Mouse (Mus musculus) midbrain, embryonic 10.5 days (tissue): ENCODE data around the gene Osbpl7. TPM values are rescaled to one million over a fixed set of nuclear protein-coding genes. Genes with fewer than 3 reads are reported as not detected.

Experiments used
- DNase-seq: peaks from one replicate; pipeline ENCODE4 v3.0.0-alpha.2; 2017; ENCODE audit warnings: low spot score
- H3K27ac ChIP-seq: fragments of 300-500 bp; sonication (generic); replicated peaks from 2 replicates; pipeline ENCODE4 v1.5.1; 2016; ENCODE audit warnings: mild to moderate bottlenecking
- H3K27me3 ChIP-seq: fragments of 300-500 bp; sonication (generic); 2 replicates; pipeline ENCODE4 v1.6.1; 2016; ENCODE audit warnings: low read depth, mild to moderate bottlenecking; ENCODE audit not compliant: poor library complexity, severe bottlenecking
- H3K36me3 ChIP-seq: fragments of 300-500 bp; sonication (generic); 2 replicates; pipeline ENCODE4 v1.6.1; 2016; ENCODE audit warnings: mild to moderate bottlenecking, moderate library complexity
- H3K4me1 ChIP-seq: fragments of 300-500 bp; sonication (generic); 2 replicates; pipeline ENCODE4 v1.6.1; 2016
- H3K4me3 ChIP-seq: fragments of 300-500 bp; sonication (generic); 2 replicates; pipeline ENCODE4 v1.5.1; 2016; ENCODE audit warnings: mild to moderate bottlenecking, moderate library complexity
- H3K9me3 ChIP-seq: fragments of 300-500 bp; sonication (generic); replicated peaks from 2 replicates; pipeline ENCODE4 v1.6.1; 2016; ENCODE audit warnings: mild to moderate bottlenecking
- WGBS: fragments of 180-500 bp; shearing (Covaris S2); methylation state at CpG from one replicate; pipeline ENCODE4 v1.1.7; 2016; 5-methylcytosine and 5-hydroxymethylcytosine counted together
- polyA plus RNA-seq: library from polyadenylated mRNA; unstranded; fragments of >200 nt; fragmentation: Nextera tagmentation; extraction: Ambion mirVana; gene quantifications from 2 replicates; pipeline ENCODE4 v1.2.1, GENCODE M21; 2016

Osbpl7 gene
- polyA plus RNA-seq, 1 experiment from 2014 or later, result 8.4 TPM

DNA sequence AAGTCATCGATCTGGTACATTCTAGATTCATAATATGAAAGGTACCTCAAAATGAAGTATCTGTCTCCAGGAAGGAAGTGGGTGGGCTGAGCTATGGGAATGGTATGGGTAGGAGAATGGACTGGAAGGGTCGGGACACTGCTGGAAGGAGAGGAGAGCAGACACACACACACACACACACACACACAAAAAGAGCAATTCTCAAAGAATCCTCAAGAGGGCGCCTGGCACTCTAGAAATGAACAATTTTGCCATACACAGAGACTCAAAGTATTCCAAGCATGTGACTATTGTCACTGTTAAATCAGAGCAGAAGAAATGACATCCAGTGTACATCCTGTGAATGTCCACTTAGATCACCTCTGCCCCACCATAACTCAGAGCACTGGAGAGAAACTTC is 22.1 kb downstream of the Osbpl7 start:
- peaks cover 13% of the 10 kb centered on the region for H3K36me3 ChIP-seq

DNA sequence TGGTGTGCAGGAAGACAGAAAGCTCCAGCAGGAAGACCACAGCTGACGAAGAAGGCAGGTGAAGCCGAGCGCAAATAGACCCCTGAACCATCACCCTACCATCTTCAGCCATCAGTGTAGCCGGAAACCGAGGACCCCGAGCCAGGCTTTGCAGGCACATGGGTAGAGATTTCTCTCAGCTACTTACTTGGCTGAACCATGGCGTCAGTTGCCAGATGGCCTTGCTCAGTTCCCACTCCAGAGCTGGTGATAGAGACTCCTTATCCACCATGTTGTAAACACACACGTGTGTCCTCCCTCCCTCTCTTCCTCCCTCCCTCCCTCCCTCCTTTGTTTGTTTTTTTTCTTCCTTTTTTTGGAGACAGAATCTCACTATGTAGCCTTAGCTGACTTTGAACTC is 23.8 kb downstream of the Osbpl7 start:
- DNase-seq, result no peak
- Histone ChIP-seq H3K36me3 (no peaks in the 10 kb centered on the region), H3K9me3 (no peaks in the 10 kb centered on the region), H3K27me3 (no peaks in the 10 kb centered on the region), H3K27ac (no peak overlapping the region), H3K4me1 (no peaks in the 10 kb centered on the region), H3K4me3 (no peak overlapping the region)
- 83% methylated on average over 8 of the region's 8 CpGs for WGBS

More for the DNA sequence above, 22.1 kb downstream of the Osbpl7 start:
- Histone ChIP-seq H3K9me3 (no peaks in the 10 kb centered on the region), H3K27me3 (no peaks in the 10 kb centered on the region; the same call in 1 of the 2 replicates), H3K4me1 (no peaks in the 10 kb centered on the region), H3K27ac (no peak overlapping the region), H3K4me3 (no peak overlapping the region)
- peak; percentile 58 for DNase-seq
- WGBS, result 34% methylated on average over 3 of the region's 3 CpGs

DNA sequence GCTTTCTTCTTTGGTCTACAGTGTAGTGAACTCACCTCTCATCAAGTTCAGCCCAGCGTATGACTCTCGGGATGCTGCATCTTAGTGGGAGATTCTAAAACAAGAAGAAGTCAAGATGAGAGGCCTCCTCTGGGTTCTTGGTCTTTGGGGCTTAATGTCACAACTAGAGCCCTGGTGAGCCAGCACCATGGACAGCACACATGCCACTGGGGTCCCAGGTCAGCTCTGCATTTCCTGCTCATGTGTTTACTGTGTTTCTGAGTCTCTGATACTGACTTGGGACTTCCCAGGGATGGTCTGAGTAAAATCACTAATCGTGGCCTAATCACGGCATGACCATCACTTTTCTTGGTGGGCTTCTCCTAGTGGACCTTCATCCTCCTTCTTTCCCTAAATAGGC is 28.3 kb downstream of the Osbpl7 start:
- H3K9me3 ChIP-seq, result peaks cover 4% of the 10 kb centered on the region; the same call in 1 of the 2 replicates
- H3K4me1 ChIP-seq, result peaks cover 13% of the 10 kb centered on the region
- no peak for DNase-seq
- H3K27me3 ChIP-seq, result peaks cover 7% of the 10 kb centered on the region
- H3K4me3 ChIP-seq, result no peak overlapping the region
- no peaks in the 10 kb centered on the region for H3K36me3 ChIP-seq
- H3K27ac ChIP-seq, result no peak overlapping the region
- 55% methylated on average over 4 of the region's 4 CpGs for WGBS

DNA sequence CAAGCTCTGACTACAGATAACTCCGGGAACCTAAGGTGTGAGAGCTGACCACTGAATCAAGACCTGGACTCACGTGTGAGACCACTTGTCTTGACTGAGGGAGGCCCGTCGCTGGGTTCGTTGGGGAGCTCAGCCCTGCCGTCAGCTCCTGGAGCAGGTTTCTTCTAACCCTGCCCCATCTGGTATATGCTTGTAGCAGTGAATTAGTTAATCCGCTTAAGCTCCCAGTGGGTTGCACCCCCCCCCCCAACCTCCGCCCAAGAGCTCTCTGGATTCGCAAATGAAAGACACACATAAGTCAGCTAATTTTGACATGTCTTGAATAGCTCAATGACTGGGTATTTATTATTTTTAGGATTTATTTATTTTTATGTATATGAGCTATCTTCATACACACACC is 29.9 kb downstream of the Osbpl7 start:
- peaks cover 19% of the 10 kb centered on the region for H3K27me3 ChIP-seq
- H3K9me3 ChIP-seq, result peaks cover 4% of the 10 kb centered on the region; the same call in 1 of the 2 replicates
- WGBS, result 10% methylated on average over 9 of the region's 9 CpGs
- no peaks in the 10 kb centered on the region for H3K36me3 ChIP-seq
- no peak overlapping the region for H3K27ac ChIP-seq
- H3K4me1 ChIP-seq, result peaks cover 15% of the 10 kb centered on the region
- H3K4me3 ChIP-seq, result no peak overlapping the region
- no peak for DNase-seq

DNA sequence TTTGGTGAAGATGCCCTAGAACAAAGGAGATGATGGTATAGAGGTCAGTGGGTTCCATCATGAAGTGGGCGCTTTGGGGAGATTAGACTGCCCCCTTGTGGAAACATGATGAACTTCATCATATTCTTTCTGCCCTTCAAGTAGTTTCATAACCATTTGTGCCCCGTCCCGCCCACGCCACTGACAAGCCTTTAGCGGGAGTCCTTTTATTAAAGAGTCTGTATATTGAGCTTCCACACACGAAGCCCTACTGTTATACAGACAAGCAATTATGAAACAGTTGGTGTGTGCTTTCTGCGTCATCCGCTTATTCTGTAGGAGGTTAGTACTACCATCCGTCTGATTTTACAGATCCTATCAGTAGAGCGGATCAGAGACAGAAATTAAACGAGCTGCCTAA is 32.5 kb downstream of the Osbpl7 start:
- Histone ChIP-seq H3K36me3 (no peaks in the 10 kb centered on the region), H3K9me3 (peaks cover 12% of the 10 kb centered on the region; the same call in 1 of the 2 replicates), H3K27me3 (peaks cover 19% of the 10 kb centered on the region), H3K4me1 (peaks cover 15% of the 10 kb centered on the region), H3K4me3 (no peak overlapping the region), H3K27ac (no peak overlapping the region)
- WGBS, result 55% methylated on average over 11 of the region's 11 CpGs
- no peak for DNase-seq

DNA sequence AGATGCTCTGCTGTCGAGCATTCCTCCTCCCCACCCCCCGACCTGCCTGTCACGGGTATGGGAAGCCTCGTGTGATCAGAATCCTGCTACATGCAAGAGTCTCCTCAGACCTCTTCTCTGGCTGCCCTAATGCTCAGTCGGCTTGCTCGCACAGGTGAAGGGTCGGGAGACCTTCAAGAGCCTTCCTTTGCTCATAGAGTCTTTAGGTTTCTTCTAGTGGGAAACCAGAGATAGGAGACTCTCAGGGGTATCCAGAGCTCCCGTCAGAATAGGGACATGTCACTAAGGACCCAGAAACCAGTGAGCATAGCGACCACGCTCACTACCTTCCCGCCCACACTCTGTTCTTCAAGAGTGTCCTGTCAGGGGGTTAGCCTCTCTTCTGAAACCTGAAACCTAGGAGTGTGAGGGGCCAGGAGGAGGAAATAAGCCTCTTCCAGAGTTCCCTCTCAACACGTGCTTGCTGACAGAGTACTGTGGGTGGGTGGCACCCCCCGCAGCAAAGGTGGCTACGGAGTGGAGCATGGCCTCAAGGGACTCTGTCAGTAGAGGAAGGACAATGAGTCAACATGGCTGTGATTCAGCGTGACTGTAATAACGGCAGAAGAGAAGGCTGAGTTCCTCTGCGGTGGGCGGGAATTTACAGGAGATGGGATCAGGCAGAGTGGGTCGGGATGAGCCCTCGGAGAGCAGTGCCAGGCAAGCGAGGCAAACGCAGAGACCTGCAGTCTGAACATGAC is 33.1 kb downstream of the Osbpl7 start:
- Histone ChIP-seq H3K4me1 (peaks cover 15% of the 10 kb centered on the region), H3K27ac (no peak overlapping the region), H3K4me3 (no peak overlapping the region), H3K36me3 (no peaks in the 10 kb centered on the region), H3K27me3 (peaks cover 19% of the 10 kb centered on the region), H3K9me3 (peaks cover 12% of the 10 kb centered on the region; the same call in 1 of the 2 replicates)
- 51% methylated on average over 22 of the region's 22 CpGs for WGBS
- no peak for DNase-seq

DNA sequence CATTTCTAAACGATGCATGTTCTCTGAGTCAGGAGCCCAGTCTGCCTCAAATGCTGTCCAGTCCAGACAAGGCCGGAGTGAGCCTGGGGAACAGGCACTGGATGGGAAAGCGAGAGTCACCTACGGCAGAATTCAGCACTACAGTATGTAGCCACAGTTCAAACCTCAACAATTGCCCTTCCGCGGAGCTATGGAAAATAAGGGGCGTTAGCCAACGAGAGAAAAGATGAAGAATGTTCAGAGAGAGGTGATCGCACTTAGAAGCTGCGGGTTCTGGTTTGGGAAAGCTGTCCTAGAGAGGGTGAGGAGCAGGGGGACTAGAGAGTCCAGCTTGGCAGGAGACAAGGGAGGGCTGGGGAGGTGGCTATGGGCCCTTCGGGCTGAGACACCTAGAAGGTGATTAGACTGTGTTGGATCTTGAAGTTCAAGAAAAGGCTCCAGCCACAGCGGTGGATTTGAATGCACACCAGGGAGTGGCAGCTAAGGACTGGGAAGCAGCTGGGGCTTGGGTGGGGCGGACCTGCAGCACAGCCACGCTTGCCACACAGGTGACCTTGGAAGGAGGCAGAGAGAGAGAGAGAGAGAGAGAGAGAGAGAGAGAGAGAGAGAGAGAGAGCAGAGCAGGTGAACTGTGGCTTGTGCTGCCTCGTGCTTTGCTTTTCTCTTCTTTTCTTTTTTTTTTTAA is 34.5 kb downstream of the Osbpl7 start:
- Histone ChIP-seq H3K36me3 (no peaks in the 10 kb centered on the region), H3K9me3 (peaks cover 12% of the 10 kb centered on the region; the same call in 1 of the 2 replicates), H3K27me3 (peaks cover 19% of the 10 kb centered on the region), H3K27ac (no peak overlapping the region), H3K4me3 (no peak overlapping the region), H3K4me1 (peaks cover 13% of the 10 kb centered on the region)
- WGBS, result 86% methylated on average over 15 of the region's 15 CpGs
- DNase-seq, result no peak

DNA sequence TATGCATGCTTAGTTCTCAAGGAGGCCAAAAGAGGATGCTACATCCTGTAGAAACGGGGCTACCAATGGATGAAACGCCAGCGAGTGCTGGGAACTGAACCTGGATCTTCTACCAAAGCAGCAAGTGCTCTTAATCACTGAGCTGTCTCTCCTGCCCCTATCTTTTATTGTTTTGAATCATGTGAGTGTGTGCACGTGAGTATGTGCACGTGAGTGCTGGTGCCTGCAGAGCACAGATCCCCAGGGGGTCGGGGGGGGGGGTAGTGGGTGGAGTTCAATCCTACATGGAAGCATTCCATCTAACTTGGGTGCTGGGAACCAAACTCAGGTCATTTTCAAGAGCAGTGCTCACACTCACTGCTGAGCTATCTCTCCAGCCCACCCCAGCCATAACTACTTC is 35.9 kb downstream of the Osbpl7 start:
- peaks cover 12% of the 10 kb centered on the region; the same call in 1 of the 2 replicates for H3K9me3 ChIP-seq
- 71% methylated on average over 6 of the region's 6 CpGs for WGBS

DNA sequence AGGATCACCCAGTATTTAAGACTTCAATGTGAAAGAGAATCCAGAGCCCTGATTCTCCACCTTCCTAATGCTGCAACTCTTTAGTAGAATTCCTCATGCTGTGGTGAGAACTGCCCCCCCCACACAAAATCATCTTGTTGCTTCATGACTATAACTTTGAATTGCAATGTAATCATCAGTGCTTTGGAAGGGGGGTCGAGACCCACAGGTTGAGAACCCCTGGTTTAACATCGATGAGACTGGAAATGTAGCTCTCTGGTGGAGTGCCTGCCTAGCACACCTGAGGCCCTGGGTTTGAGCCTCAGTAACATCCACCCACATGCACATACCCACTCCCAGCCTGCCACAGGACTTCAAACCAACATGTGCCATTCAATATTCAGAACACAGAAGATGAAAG is 44.2 kb downstream of the Osbpl7 start:
- Histone ChIP-seq H3K36me3 (no peaks in the 10 kb centered on the region), H3K9me3 (no peaks in the 10 kb centered on the region), H3K27me3 (peaks cover 32% of the 10 kb centered on the region), H3K4me3 (no peak overlapping the region), H3K4me1 (peaks cover 6% of the 10 kb centered on the region), H3K27ac (no peak overlapping the region)
- 66% methylated on average over 2 of the region's 2 CpGs for WGBS
- DNase-seq, result no peak

More for the DNA sequence above, 35.9 kb downstream of the Osbpl7 start:
- Histone ChIP-seq H3K27me3 (peaks cover 19% of the 10 kb centered on the region), H3K4me3 (no peak overlapping the region), H3K27ac (no peak overlapping the region), H3K4me1 (peaks cover 9% of the 10 kb centered on the region; the same call in 1 of the 2 replicates), H3K36me3 (no peaks in the 10 kb centered on the region)
- DNase-seq, result no peak

DNA sequence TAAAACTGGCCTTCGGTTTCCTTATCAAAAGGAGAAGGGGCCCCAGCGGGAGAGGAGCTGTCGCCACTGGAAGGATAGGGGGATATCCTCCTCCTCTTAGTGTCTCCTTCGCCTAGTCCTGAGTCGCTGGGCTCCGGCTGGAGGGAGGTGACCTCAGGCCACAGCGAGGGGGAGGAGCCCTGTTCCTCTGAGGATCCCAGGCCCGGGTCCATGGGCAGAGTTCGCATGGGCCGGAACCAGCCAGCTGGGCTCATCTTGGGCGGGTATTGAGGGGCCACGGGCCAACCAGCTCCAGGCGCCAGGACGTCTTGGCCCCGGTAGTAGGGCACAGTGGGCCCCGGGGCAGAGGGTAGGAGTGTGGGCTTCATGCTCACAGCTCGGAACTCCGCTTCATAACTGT is 48.4 kb downstream of the Osbpl7 start:
- 31% methylated on average over 18 of the region's 18 CpGs for WGBS
- no peak for DNase-seq
- peaks cover 6% of the 10 kb centered on the region for H3K4me1 ChIP-seq
- H3K4me3 ChIP-seq, result peak overlapping the region; percentile 21; the same call in 1 of the 2 replicates
- peaks cover 48% of the 10 kb centered on the region for H3K27me3 ChIP-seq
- no peak overlapping the region for H3K27ac ChIP-seq
- H3K36me3 ChIP-seq, result no peaks in the 10 kb centered on the region
- no peaks in the 10 kb centered on the region for H3K9me3 ChIP-seq

DNA sequence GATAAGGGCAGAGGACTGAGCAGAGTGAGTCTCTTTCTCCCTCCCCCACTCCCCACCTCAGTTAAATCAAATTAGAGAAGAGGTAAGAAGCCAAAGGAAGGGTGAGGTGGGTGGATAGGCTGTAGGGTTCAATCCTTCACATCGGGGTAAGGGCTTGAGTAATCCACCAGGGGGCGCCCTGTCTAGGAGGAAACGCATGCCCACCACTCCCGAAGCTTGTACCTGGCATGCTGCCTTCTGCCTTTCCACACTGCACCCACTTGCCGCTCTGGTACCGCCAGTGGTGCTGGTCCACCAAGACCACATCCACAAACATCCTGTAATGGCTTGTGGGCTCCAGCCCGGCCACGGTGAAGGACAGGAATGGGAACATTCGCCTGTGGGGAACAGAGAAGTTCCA is 51.3 kb downstream of the Osbpl7 start:
- peaks cover 40% of the 10 kb centered on the region for H3K27me3 ChIP-seq
- H3K27ac ChIP-seq, result no peak overlapping the region

DNA sequence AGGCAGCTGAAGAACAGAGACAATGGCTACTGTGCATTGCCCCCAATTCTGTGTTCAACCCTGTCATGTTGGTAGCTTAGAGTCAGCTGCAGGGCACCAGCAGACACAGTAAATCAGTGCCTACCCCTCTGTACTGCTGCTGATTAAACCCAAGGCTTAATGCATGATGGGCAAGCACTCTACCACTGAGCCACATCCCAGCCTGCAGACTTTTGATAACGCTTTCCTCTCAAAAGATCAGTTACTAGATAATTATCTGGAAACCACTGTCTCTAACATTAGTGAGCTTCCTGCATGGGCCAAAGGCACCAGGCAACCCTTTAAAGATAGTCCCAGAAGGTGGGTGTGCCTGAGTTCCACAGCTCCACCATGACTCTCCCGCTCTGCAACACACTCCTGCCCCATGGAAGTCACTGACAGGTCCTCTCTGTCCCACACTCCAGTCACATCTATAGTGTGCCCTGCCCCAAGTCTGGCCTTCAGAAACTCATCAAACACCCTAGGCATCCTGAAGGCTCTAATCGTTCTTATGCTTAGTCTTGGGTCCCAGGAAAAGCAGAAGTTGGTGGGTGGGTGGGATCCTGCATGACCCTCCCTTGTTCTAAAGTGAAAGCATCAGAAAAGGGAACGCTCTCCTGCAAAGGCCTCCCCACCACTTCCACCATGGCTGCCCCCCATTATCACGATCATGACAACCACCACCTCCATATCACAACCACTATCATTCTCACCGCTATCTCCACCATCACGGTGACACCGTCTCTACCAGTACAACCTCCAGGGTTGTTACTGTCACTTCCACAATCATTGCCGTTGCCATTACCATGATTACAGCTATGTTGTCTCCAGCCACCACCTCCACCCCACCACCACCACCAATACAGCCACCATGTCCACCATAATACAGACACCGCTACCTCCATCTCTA is 53.0 kb downstream of the Osbpl7 start:
- WGBS, result 95% methylated on average over 10 of the region's 10 CpGs
- no peak for DNase-seq
- no peak overlapping the region for H3K27ac ChIP-seq
- no peaks in the 10 kb centered on the region for H3K9me3 ChIP-seq
- H3K4me3 ChIP-seq, result no peak overlapping the region
- H3K27me3 ChIP-seq, result peaks cover 28% of the 10 kb centered on the region
- H3K36me3 ChIP-seq, result no peaks in the 10 kb centered on the region
- peaks cover 6% of the 10 kb centered on the region for H3K4me1 ChIP-seq

More for the DNA sequence above, 51.3 kb downstream of the Osbpl7 start:
- H3K36me3 ChIP-seq, result no peaks in the 10 kb centered on the region
- H3K9me3 ChIP-seq, result no peaks in the 10 kb centered on the region
- no peak overlapping the region for H3K4me3 ChIP-seq
- peak; percentile 57 for DNase-seq
- WGBS, result 22% methylated on average over 9 of the region's 9 CpGs
- H3K4me1 ChIP-seq, result peaks cover 6% of the 10 kb centered on the region
